ENCODE assay signal across 12 mouse cellular contexts in the genomic region with DNA sequence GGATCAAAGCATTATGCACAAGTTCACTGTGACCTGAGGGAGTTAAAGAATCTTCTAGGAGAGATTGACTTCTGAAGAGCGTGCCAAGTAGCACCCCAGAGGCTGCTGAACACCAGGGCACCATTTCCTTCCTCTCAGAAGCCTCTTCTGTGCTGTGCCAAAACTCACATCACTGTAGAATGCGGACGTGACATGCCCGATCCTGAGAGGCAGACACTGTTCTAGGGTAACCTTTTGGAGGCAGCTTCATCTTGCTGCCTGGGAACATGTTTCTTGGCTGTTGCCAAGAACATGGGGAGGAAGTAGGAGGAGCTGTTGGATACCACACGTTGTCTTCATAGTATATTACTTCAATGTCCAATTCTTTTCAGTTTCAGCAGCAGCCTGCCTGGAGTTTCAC.
DNase-seq lines count a peak whose midpoint lies in the region; ATAC-seq lines count a peak whose summit lies in the region.
"Had no signal": no experiment of that assay in that cellular context is flagged by ENCODE, and none has a peak within 500 bp of the region (broad histone marks: within the 10 kb centered on the region; RNA-seq: fewer than 3 reads in every experiment).

No protein-coding gene starts in this region.

- DNase-seq in embryonic facial prominence, embryonic 14.5 days (ENCODE audit: low spot score): peak; percentile 34
- DNase-seq in embryonic facial prominence, embryonic 10.5 days (ENCODE audit: low spot score): no peak
- peak; percentile 32 to 73 for DNase-seq in left cerebral cortex, postnatal 14 days (ENCODE audit: low spot score in 2 of 2)
- no peak for DNase-seq in left cerebral cortex, adult 11 months (ENCODE audit: low spot score)
- DNase-seq in gonadal fat pad, adult 2 months (ENCODE audit: low read depth): peak; percentile 66
- DNase-seq in lung, postnatal 14 days: peak; percentile 26
- no peak for DNase-seq in c-Kit-positive CD71-positive TER-119-positive erythroid progenitor cells, embryonic 14.5 days (ENCODE audit: low spot score)
- no peak for DNase-seq in thymus, postnatal 0 days (ENCODE audit: low spot score)
- DNase-seq: kidney, postnatal 36 days had no signal

- intact Hi-C loops in left cerebral cortex, postnatal 14 days (cut with DNase I): loop anchor here (5.0 to 10.0 kb wide), 2 partner anchors 89 to 423 kb away; no protein-coding TSS in a partner anchor

- no peak overlapping the region for H3K4me2 ChIP-seq in embryonic facial prominence, embryonic 14.5 days (ENCODE audit: low read depth, low read length)
- H3K4me2 ChIP-seq: forebrain, embryonic 12.5 days; liver, embryonic 11.5 days; midbrain, embryonic 12.5 days had no signal

- H3K9me3 ChIP-seq in embryonic facial prominence, embryonic 14.5 days (ENCODE audit: control insufficient read depth, low read length): no peaks in the 10 kb centered on the region
- H3K9me3 ChIP-seq in embryonic facial prominence, embryonic 10.5 days: no peaks in the 10 kb centered on the region
- H3K9me3 ChIP-seq: forebrain, embryonic 12.5 days had no signal

- no peak overlapping the region for H3K9ac ChIP-seq in embryonic facial prominence, embryonic 14.5 days (ENCODE audit: low read depth, low read length)
- H3K9ac ChIP-seq: forebrain, embryonic 12.5 days; midbrain, embryonic 12.5 days had no signal

- WGBS in embryonic facial prominence, embryonic 14.5 days: 52% methylated on average over 5 of the region's 5 CpGs
- 82% methylated on average over 5 of the region's 5 CpGs for WGBS in embryonic facial prominence, embryonic 10.5 days

- no peaks in the 10 kb centered on the region for H3K27me3 ChIP-seq in embryonic facial prominence, embryonic 14.5 days (replicated peaks; ENCODE audit: control insufficient read depth, insufficient read depth, low read length)
- no peaks in the 10 kb centered on the region for H3K27me3 ChIP-seq in embryonic facial prominence, embryonic 10.5 days (replicated peaks; ENCODE audit: low read depth, poor library complexity, severe bottlenecking)
- H3K27me3 ChIP-seq: forebrain, embryonic 12.5 days; midbrain, embryonic 12.5 days had no signal

- no peaks in the 10 kb centered on the region for H3K4me1 ChIP-seq in embryonic facial prominence, embryonic 14.5 days (ENCODE audit: control insufficient read depth, insufficient read depth, low read length)
- no peaks in the 10 kb centered on the region for H3K4me1 ChIP-seq in embryonic facial prominence, embryonic 10.5 days
- H3K4me1 ChIP-seq: forebrain, embryonic 12.5 days; midbrain, embryonic 12.5 days had no signal

- H3K27ac ChIP-seq in embryonic facial prominence, embryonic 14.5 days (replicated peaks; ENCODE audit: low read depth, low read length): no peak overlapping the region
- no peak overlapping the region for H3K27ac ChIP-seq in embryonic facial prominence, embryonic 10.5 days (replicated peaks)
- H3K27ac ChIP-seq: forebrain, embryonic 12.5 days; midbrain, embryonic 12.5 days had no signal

- ATAC-seq in embryonic facial prominence, embryonic 14.5 days (ENCODE audit: low read depth): peak; percentile 67; the same call in 1 of the 2 replicates

- no peak overlapping the region for H3K4me3 ChIP-seq in embryonic facial prominence, embryonic 14.5 days (ENCODE audit: low read depth, low read length)
- no peak overlapping the region for H3K4me3 ChIP-seq in embryonic facial prominence, embryonic 10.5 days
- H3K4me3 ChIP-seq: forebrain, embryonic 12.5 days; midbrain, embryonic 12.5 days had no signal

- no peaks in the 10 kb centered on the region for H3K36me3 ChIP-seq in embryonic facial prominence, embryonic 14.5 days (ENCODE audit: control insufficient read depth, insufficient read depth, low read length)
- no peaks in the 10 kb centered on the region for H3K36me3 ChIP-seq in embryonic facial prominence, embryonic 10.5 days (replicated peaks)
- H3K36me3 ChIP-seq: forebrain, embryonic 12.5 days; midbrain, embryonic 12.5 days had no signal

Comparison
In these comparisons a context has a peak if more than half of its experiments do, and no peak if none do; other contexts are left out.
1. DNase-seq: peak in embryonic facial prominence, embryonic 14.5 days (single experiment), left cerebral cortex, postnatal 14 days (2 of 2), gonadal fat pad, adult 2 months (single experiment) and lung, postnatal 14 days (single experiment); none in embryonic facial prominence, embryonic 10.5 days (single experiment), left cerebral cortex, adult 11 months (single experiment), c-Kit-positive CD71-positive TER-119-positive erythroid progenitor cells, embryonic 14.5 days (single experiment) and thymus, postnatal 0 days (single experiment).